Mouse (Mus musculus) kidney, embryonic 15.5 days (tissue): ENCODE data around the gene Rbfox1. TPM values are rescaled to one million over a fixed set of nuclear protein-coding genes. Genes with fewer than 3 reads are reported as not detected.

ENCODE experiments used
- ATAC-seq: fragments of 200-750 bp; cut with Nextera tagmentation; replicated peaks from 2 replicates; pipeline ENCODE4 v1.8.0; 2017; ENCODE audit warnings: moderate TSS enrichment; ENCODE audit not compliant: low FRiP score
- H3K27ac ChIP-seq: fragments of 300-500 bp; sonication (generic); 2 replicates; pipeline ENCODE4 v1.5.1; 2015; ENCODE audit warnings: mild to moderate bottlenecking, inconsistent platforms
- H3K27me3 ChIP-seq: fragments of 300-500 bp; sonication (generic); 2 replicates; pipeline ENCODE4 v1.6.1; 2015; ENCODE audit warnings: inconsistent platforms
- H3K36me3 ChIP-seq: fragments of 300-500 bp; sonication (generic); 2 replicates; pipeline ENCODE4 v1.6.1; 2015; ENCODE audit warnings: inconsistent platforms
- H3K4me1 ChIP-seq: fragments of 300-500 bp; sonication (generic); 2 replicates; pipeline ENCODE4 v1.6.1; 2015; ENCODE audit warnings: inconsistent platforms
- H3K4me2 ChIP-seq: fragments of 300-500 bp; sonication (generic); 2 replicates; pipeline ENCODE4 v1.6.1; 2015; ENCODE audit warnings: moderate library complexity, mild to moderate bottlenecking, inconsistent platforms
- H3K4me3 ChIP-seq: fragments of 300-500 bp; sonication (generic); replicated peaks from 2 replicates; pipeline ENCODE4 v1.5.1; 2015; ENCODE audit warnings: mild to moderate bottlenecking, inconsistent platforms
- H3K9ac ChIP-seq: fragments of 300-500 bp; sonication (generic); 2 replicates; pipeline ENCODE4 v1.6.1; 2015; ENCODE audit warnings: mild to moderate bottlenecking, inconsistent platforms
- H3K9me3 ChIP-seq: fragments of 300-500 bp; sonication (generic); replicated peaks from 2 replicates; pipeline ENCODE4 v1.6.1; 2016; ENCODE audit warnings: inconsistent platforms
- WGBS: fragments of 180-500 bp; shearing (Covaris S2); methylation state at CpG from one replicate; pipeline ENCODE4 v1.1.7; 2015; ENCODE audit warnings: mixed read lengths; 5-methylcytosine and 5-hydroxymethylcytosine counted together
- polyA plus RNA-seq: library from polyadenylated mRNA; unstranded; fragments of >200 nt; fragmentation: Nextera tagmentation; extraction: Ambion mirVana; gene quantifications from 2 replicates; pipeline ENCODE4 v1.2.1, GENCODE M21; 2015

The Rbfox1 gene
- polyA plus RNA-seq, 1 experiment from 2014 or later: 6.7 TPM

- no peaks in the 10 kb centered on the region for H3K9me3 ChIP-seq
- no peak overlapping the region for H3K4me3 ChIP-seq
- 68% methylated on average over 1 of the region's 1 CpGs for WGBS
- no peak overlapping the region for H3K9ac ChIP-seq
- no peak for ATAC-seq
- H3K27ac ChIP-seq: no peak overlapping the region
- H3K4me1 ChIP-seq: no peaks in the 10 kb centered on the region
- peaks cover 12% of the 10 kb centered on the region; the same call in 1 of the 2 replicates for H3K27me3 ChIP-seq
- no peaks in the 10 kb centered on the region for H3K36me3 ChIP-seq
- no peak overlapping the region for H3K4me2 ChIP-seq
Measured at GRCm38 (mm10) chr16:6479094-6479590, 594.0 kb downstream of the Rbfox1 start.

DNA sequence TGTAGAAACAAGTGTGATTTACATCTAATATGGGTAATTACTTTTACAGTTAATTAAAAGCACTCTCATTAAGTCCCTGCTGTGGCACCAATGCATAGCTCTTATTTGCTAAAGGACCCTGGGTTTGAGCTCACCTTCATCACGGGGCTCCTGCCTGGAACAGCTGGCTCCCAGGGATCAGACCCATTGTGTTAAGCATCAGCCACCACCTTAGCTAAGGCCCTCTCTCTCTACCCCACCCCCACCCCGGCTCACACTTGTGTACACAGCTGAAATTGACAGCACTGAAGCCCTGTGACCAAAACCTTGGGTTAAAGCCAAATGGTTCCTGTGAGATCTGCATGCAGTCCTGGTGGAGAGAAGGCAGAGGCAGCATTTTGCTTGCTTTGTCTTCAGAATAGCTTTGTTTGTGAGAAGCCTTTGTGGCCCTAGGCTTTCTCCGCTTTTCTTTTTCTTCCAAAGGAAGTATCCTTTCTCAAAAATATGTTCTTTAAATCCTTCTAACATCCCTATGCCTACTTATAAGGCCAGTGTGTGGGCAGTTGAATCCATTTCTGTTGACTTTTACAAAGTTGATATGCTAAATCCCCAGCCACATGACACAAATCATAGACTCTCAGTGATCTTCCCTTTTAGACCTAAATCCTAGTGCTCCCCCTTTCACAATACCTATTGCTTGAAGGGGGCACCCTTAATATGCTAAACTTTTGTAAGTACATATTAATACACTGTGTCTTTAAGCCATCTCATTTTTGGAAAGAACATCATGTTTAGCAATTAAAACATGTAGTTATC, 594.7 kb downstream of the Rbfox1 start:
- WGBS: 28% methylated on average over 3 of the region's 3 CpGs
- H3K27me3 ChIP-seq: peaks cover 12% of the 10 kb centered on the region; the same call in 1 of the 2 replicates
- no peaks in the 10 kb centered on the region for H3K9me3 ChIP-seq
- H3K4me3 ChIP-seq: no peak overlapping the region
- H3K9ac ChIP-seq: no peak overlapping the region
- H3K4me2 ChIP-seq: no peak overlapping the region
- H3K36me3 ChIP-seq: no peaks in the 10 kb centered on the region
- H3K27ac ChIP-seq: no peak overlapping the region
- no peak for ATAC-seq
- no peaks in the 10 kb centered on the region for H3K4me1 ChIP-seq

DNA sequence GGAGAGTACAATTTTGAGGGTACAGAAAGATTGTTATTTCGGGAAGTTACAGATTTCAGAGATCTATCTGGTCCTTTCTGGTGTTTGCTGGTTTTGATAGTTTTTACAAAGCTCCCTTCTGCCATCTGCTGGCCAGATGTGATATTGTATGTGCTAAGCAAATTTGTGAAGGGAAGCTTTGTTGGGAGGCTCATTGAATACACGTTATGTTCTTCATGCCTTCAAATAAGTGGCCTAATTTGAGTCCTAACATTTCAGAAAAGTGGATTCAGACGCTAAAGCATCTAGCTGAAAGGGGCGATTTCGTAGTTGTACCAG, 595.2 kb downstream of the Rbfox1 start:
- no peaks in the 10 kb centered on the region for H3K36me3 ChIP-seq
- H3K4me1 ChIP-seq: no peaks in the 10 kb centered on the region
- H3K9me3 ChIP-seq: no peaks in the 10 kb centered on the region
- H3K4me2 ChIP-seq: no peak overlapping the region
- H3K27me3 ChIP-seq: peaks cover 12% of the 10 kb centered on the region; the same call in 1 of the 2 replicates
- ATAC-seq: no peak
- H3K9ac ChIP-seq: no peak overlapping the region
- 11% methylated on average over 5 of the region's 5 CpGs for WGBS
- H3K27ac ChIP-seq: no peak overlapping the region
- no peak overlapping the region for H3K4me3 ChIP-seq

DNA sequence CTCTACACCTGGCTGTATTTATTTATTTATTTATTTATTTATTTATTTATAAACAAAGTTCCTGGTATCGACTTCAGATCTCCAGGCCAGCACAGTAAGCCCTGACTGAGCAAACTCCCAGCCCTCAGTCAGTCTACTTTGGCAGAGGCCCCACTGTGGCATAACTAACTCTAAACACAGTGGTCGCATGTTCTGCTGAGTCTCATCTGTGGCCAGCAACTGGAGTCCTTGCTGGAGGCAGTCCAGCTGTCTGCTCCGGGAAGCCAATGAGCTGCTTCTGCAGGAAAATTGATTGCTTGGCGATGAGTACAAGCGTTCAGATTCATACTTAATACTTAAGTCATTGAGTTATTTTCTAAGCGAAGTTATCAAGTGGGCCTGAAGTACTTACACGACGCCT, 598.5 kb downstream of the Rbfox1 start:
- peaks cover 13% of the 10 kb centered on the region; the same call in 1 of the 2 replicates for H3K27me3 ChIP-seq
- no peak overlapping the region for H3K27ac ChIP-seq
- H3K4me2 ChIP-seq: no peak overlapping the region
- H3K36me3 ChIP-seq: no peaks in the 10 kb centered on the region
- no peaks in the 10 kb centered on the region for H3K4me1 ChIP-seq
- no peak for ATAC-seq
- no peak overlapping the region for H3K4me3 ChIP-seq
- no peak overlapping the region for H3K9ac ChIP-seq
- WGBS: 72% methylated on average over 8 of the region's 8 CpGs
- no peaks in the 10 kb centered on the region for H3K9me3 ChIP-seq

GRCm38 (mm10) chr16:6485631-6486030, 600.5 kb downstream of the Rbfox1 start:
- no peak overlapping the region for H3K27ac ChIP-seq

GRCm38 (mm10) chr16:6502219-6502618, 617.1 kb downstream of the Rbfox1 start:
- H3K9ac ChIP-seq: no peak overlapping the region
- no peaks in the 10 kb centered on the region for H3K9me3 ChIP-seq
- H3K4me1 ChIP-seq: no peaks in the 10 kb centered on the region
- WGBS: 29% methylated on average over 8 of the region's 8 CpGs
- H3K4me3 ChIP-seq: no peak overlapping the region
- ATAC-seq: no peak
- H3K27me3 ChIP-seq: no peaks in the 10 kb centered on the region
- H3K4me2 ChIP-seq: no peak overlapping the region
- H3K36me3 ChIP-seq: no peaks in the 10 kb centered on the region
- no peak overlapping the region for H3K27ac ChIP-seq

More at GRCm38 (mm10) chr16:6485631-6486030, 600.5 kb downstream of the Rbfox1 start:
- no peak for ATAC-seq
- no peak overlapping the region for H3K9ac ChIP-seq
- H3K4me2 ChIP-seq: no peak overlapping the region
- H3K4me3 ChIP-seq: no peak overlapping the region
- peaks cover 15% of the 10 kb centered on the region; the same call in 1 of the 2 replicates for H3K27me3 ChIP-seq
- H3K4me1 ChIP-seq: no peaks in the 10 kb centered on the region
- H3K9me3 ChIP-seq: no peaks in the 10 kb centered on the region
- 71% methylated on average over 3 of the region's 3 CpGs for WGBS
- H3K36me3 ChIP-seq: no peaks in the 10 kb centered on the region

DNA sequence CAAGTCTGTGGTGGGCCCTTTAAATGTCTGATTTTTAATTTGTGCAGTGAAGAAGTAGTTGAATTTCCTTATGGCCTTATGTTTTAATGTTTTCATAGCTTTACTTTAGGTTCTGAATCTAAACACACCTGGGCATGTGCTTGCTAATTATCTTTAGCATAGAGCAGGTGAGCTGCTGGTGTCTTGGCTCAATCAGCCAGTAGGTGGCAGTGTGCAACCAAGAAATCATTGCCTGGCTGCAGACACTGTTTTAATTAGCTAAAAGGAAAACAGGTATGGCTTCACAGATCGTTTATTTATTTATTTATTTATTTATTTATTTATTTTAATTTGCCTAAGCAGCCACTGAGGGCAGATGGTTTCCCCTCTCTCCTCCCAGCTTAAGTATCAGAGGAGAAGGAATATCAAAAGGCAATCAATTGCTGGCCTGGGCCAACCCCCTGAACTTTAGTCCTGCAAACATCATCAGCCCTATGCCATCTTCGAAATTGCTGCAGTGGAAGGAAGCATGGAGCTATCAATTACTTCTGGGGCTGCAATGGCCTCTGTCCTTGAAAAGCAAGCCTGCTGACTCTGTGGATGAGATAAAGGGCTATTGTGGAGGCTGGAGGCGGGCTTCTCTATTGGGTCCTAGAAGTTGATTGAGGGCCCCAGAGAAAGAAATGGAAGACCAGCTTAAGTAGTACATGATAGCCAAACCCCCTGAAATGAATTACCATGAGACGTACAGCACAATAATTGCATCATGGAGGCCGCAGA, 618.6 kb downstream of the Rbfox1 start:
- Histone ChIP-seq H3K27ac (no peak overlapping the region), H3K36me3 (no peaks in the 10 kb centered on the region), H3K4me1 (no peaks in the 10 kb centered on the region), H3K9me3 (no peaks in the 10 kb centered on the region), H3K9ac (no peak overlapping the region), H3K4me3 (no peak overlapping the region), H3K4me2 (no peak overlapping the region), H3K27me3 (no peaks in the 10 kb centered on the region)
- WGBS: 62% methylated on average over 5 of the region's 5 CpGs
- no peak for ATAC-seq

- Histone ChIP-seq H3K4me1 (no peaks in the 10 kb centered on the region), H3K9me3 (no peaks in the 10 kb centered on the region), H3K27me3 (no peaks in the 10 kb centered on the region), H3K4me2 (no peak overlapping the region), H3K27ac (no peak overlapping the region), H3K9ac (no peak overlapping the region), H3K36me3 (no peaks in the 10 kb centered on the region), H3K4me3 (no peak overlapping the region)
- ATAC-seq: no peak
- 74% methylated on average over 5 of the region's 5 CpGs for WGBS
Measured at GRCm38 (mm10) chr16:6508924-6509323, 623.8 kb downstream of the Rbfox1 start.

DNA sequence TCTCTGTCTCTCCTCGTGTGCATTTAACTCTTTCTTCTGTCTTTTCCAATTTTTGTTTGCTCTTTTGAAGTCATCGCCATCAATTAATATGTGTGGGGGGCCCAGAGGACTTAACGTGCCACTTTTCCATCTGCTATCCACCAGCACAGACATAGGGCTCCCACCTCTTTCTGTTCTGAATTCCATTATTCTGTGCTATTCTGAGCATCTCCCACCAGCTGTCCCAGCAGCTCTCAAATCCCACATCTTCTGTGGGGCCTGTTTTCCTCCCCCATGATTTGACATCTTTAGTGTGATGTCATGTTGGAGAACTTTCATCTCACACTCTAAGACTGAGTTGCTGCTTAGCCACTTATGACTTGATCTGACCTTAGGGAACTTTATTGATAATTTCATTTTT, 634.3 kb downstream of the Rbfox1 start:
- 80% methylated on average over 3 of the region's 3 CpGs for WGBS
- Histone ChIP-seq H3K27me3 (no peaks in the 10 kb centered on the region), H3K27ac (no peak overlapping the region), H3K9me3 (no peaks in the 10 kb centered on the region), H3K9ac (no peak overlapping the region), H3K36me3 (no peaks in the 10 kb centered on the region), H3K4me1 (no peaks in the 10 kb centered on the region), H3K4me3 (no peak overlapping the region), H3K4me2 (no peak overlapping the region)
- ATAC-seq: no peak

- Histone ChIP-seq H3K4me1 (no peaks in the 10 kb centered on the region), H3K9ac (no peak overlapping the region), H3K36me3 (no peaks in the 10 kb centered on the region), H3K27me3 (no peaks in the 10 kb centered on the region), H3K4me3 (no peak overlapping the region), H3K27ac (no peak overlapping the region), H3K9me3 (no peaks in the 10 kb centered on the region), H3K4me2 (no peak overlapping the region)
- 58% methylated on average over 3 of the region's 3 CpGs for WGBS
- ATAC-seq: no peak
Measured at GRCm38 (mm10) chr16:6525507-6526170, 640.5 kb downstream of the Rbfox1 start.

GRCm38 (mm10) chr16:6531459-6531858, 646.3 kb downstream of the Rbfox1 start:
- WGBS: 54% methylated on average over 3 of the region's 3 CpGs
- no peak for ATAC-seq
- no peaks in the 10 kb centered on the region for H3K9me3 ChIP-seq

More at GRCm38 (mm10) chr16:6531459-6531858, 646.3 kb downstream of the Rbfox1 start:
- Histone ChIP-seq H3K36me3 (no peaks in the 10 kb centered on the region), H3K4me3 (no peak overlapping the region), H3K27me3 (no peaks in the 10 kb centered on the region), H3K9ac (no peak overlapping the region), H3K4me2 (no peak overlapping the region), H3K4me1 (no peaks in the 10 kb centered on the region), H3K27ac (no peak overlapping the region)
